Mouse (Mus musculus) olfactory bulb, adult 2 months (tissue): Measurements from ENCODE around the gene Olfr905. TPM values are rescaled to one million over a fixed set of nuclear protein-coding genes. Genes with fewer than 3 reads are reported as not detected.

ENCODE experiments used
- H3K27ac ChIP-seq: fragments of 200-500 bp; 2 replicates; pipeline ENCODE4 v1.5.1; 2012; ENCODE audit warnings: low read depth, low read length; ENCODE audit not compliant: insufficient read depth
- H3K4me1 ChIP-seq: fragments of 200-500 bp; 2 replicates; pipeline ENCODE4 v1.6.1; 2012; ENCODE audit warnings: low read length; ENCODE audit not compliant: control insufficient read depth, insufficient read depth
- H3K4me3 ChIP-seq: fragments of 200-500 bp; 2 replicates; pipeline ENCODE4 v1.5.1; 2012; ENCODE audit warnings: mild to moderate bottlenecking, low read depth, low read length, moderate library complexity; ENCODE audit not compliant: insufficient read depth
- CTCF ChIP-seq: fragments of 200-500 bp; IDR thresholded peaks from 2 replicates; pipeline ENCODE4 v1.5.1; 2012; ENCODE audit warnings: low read depth, mild to moderate bottlenecking, low read length, moderate library complexity; ENCODE audit not compliant: insufficient read depth
- POLR2A ChIP-seq: fragments of 200-500 bp; IDR thresholded peaks from 2 replicates; pipeline ENCODE4 v1.6.1; 2012; ENCODE audit warnings: mild to moderate bottlenecking, low read depth, low read length, moderate library complexity; ENCODE audit not compliant: insufficient read depth
- WGBS: fragments of 180-500 bp; shearing (Covaris S2); methylation state at CpG from one replicate; pipeline ENCODE4 v1.1.7; 2018; 5-methylcytosine and 5-hydroxymethylcytosine counted together
- polyA plus RNA-seq: library from polyadenylated mRNA; stranded (reverse); fragments of >200 nt; gene quantifications from 2 replicates; pipeline ENCODE4 v1.2.4, GENCODE M21; 2012; ENCODE audit warnings: low replicate concordance; ENCODE audit not compliant: missing spikeins, insufficient read depth, insufficient read length

The Olfr905 gene
- not detected in 2 replicates for polyA plus RNA-seq

DNA sequence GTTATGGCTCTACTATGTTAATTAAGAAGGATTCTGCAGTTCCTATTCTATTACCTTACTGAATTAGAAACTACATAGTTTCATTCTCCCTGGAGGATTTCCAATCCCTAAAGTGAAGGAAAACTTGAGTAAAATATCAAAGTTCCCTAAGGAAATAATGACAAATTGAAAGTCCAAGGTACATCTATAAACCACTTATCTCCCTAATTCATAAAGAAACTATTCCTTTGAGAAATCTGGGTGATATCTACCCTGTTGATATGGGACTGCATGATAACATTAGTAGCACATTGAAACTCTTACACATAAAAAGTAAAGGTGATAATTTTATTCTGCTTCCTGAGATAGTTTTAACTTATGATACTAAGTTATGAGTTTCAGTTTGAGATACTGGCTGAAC lies at the start of gene Olfr905:
Olfr905 (plus strand) TSS at position 301 of the 400 bp plus-strand sequence.
- TF ChIP-seq POLR2A (no peak), CTCF (no peak)
- no peak within 1 kb of the TSS for H3K4me3 ChIP-seq
- H3K4me1 ChIP-seq, result no peaks in the 10 kb centered on the region
- no peak within 1 kb of the TSS for H3K27ac ChIP-seq

DNA sequence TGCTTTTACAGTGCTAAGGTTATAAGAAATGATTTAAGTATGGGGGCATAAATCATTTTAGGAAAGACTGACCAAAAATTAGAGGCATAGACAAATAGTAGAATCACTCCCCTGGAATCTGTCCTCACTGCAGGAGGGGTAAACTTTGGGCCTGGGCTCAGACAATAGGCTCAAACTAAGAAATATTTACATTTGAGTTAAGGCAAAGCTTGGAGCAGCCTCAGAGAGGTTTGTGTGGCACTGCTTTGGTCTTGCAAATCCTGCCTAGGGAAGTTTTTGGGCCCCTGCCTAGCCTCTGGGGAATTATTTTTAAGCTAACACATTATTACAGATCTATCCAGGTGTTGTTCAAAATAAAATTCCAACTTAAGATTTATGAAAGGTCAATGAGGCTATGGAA lies 47.1 kb upstream of the Olfr905 start:
- Histone ChIP-seq H3K4me3 (no peak overlapping the region), H3K4me1 (no peaks in the 10 kb centered on the region), H3K27ac (no peak overlapping the region)
- TF ChIP-seq POLR2A (no peak), CTCF (no peak)

DNA sequence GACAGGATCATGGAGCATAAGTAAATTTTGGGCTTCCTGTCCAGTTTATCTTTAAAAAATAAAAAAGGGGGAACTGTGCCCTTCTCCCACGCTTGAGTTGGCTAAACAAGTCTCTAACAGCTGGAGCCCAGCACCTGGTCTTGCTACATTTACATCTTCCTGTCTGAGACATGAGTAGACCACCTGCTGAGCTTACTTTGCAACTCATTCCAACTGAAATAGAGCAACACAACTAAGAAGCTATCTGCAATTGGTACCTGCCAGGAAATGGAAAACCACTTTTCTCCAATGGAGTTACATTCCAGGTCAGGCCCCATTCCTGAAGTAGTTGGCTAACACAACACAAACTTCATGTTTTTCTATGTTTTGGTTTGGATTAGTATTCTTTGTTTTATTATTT lies 43.9 kb upstream of the Olfr905 start:
- no peak overlapping the region for H3K4me3 ChIP-seq
- no peak overlapping the region for H3K27ac ChIP-seq
- no peaks in the 10 kb centered on the region for H3K4me1 ChIP-seq
- TF ChIP-seq CTCF, result no peak
- no peak for TF ChIP-seq POLR2A
- WGBS, result 55% methylated on average over 1 of the region's 1 CpGs

DNA sequence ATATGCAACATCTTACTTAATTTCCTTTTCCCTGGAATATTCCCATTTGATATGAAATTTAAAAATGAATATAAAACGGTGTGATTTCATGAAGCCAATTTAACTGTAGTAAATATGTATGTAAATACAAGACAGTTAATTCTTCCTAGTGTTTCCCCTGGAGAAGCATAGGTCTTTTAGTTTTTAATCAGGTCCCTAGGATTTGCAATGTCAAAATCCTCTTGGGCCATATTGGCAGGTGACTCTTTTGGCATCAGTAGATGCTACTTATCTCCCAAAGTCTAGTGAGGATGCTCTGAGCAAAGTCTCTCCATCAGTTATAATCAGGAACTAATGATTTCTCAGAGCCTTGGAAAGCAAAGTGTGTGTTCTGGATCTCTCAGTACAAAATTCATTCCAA lies 41.8 kb upstream of the Olfr905 start, which contains the start of gene Olfr901:
Olfr901 (plus strand) TSS at position 301 of the 400 bp plus-strand sequence.
- 91% methylated on average over 1 of the region's 1 CpGs for WGBS
- no peak within 1 kb of the TSS for H3K27ac ChIP-seq
- H3K4me3 ChIP-seq, result no peak within 1 kb of the TSS
- TF ChIP-seq POLR2A, result no peak
- TF ChIP-seq CTCF, result no peak
- no peaks in the 10 kb centered on the region for H3K4me1 ChIP-seq

DNA sequence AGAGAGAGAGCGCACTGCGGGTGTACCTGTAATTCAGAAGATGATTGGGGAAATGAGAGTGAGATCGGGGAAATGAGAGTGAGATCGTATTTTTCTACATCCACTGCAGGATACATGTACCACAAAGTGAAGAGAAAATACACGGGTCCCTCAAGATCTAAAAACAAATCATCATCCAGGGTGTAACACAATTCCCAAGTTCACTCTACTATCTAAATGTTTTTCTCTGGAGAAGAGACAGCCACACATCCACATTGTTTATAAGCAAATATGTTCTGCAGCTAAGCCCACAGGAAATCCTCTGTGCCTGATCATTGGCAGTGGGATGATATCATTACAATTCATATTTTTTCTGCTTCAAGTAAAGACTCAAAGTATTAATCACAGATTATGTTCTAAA lies 23.6 kb upstream of the Olfr905 start, which contains the start of gene Olfr902:
Olfr902 (plus strand) TSS at position 301 of the 400 bp plus-strand sequence.
- WGBS, result 93% methylated on average over 5 of the region's 5 CpGs
- Histone ChIP-seq H3K4me3 (no peak within 1 kb of the TSS), H3K27ac (no peak within 1 kb of the TSS), H3K4me1 (no peaks in the 10 kb centered on the region)
- TF ChIP-seq POLR2A, result no peak
- TF ChIP-seq CTCF, result no peak

DNA sequence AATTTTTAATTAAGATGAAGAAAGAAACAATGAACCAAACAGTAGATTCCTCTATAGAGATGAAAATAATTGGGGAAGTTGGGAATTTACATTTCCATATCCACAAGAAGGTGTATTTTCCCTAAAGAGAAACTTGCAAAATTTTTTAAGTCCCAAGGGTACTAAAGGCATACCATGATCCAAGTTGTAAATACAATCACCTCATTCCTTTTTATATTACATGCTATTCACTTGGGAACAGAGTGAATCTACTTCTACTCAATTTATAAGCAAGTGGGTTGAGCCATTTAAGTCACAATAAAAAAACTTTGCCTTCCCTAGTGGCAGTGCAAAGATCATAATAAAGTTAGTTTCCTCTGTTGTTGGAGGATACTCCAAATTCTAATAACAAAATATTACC lies 8.1 kb upstream of the Olfr905 start, which contains the start of gene Olfr904:
Olfr904 (plus strand) TSS at position 301 of the 400 bp plus-strand sequence.
- TF ChIP-seq CTCF, result no peak
- no peak for TF ChIP-seq POLR2A
- H3K4me3 ChIP-seq, result no peak within 1 kb of the TSS

DNA sequence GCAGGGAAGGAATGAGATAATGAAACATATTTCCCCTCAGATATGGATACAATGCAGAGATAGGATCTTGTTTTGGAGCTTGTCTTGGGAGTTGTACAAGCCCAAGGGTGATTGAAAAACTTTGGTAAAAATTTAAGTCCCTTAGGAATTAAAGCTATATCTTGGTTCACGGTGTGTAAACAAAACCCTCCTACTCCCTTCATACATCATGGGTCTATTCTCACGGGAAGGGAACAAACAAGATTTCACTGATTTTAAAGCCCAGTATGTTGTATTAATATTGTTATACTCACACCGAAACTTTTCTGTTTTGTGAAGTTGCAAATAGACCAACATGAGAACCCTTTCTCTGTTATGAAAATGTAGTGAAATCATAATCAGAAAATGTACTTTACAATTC lies 15.9 kb downstream of the Olfr905 start, which contains the start of gene Olfr906:
Olfr906 (plus strand) TSS at position 301 of the 400 bp plus-strand sequence.
- Histone ChIP-seq H3K4me1 (no peaks in the 10 kb centered on the region), H3K27ac (no peak within 1 kb of the TSS), H3K4me3 (no peak within 1 kb of the TSS)
- 91% methylated on average over 3 of the region's 3 CpGs for WGBS
- TF ChIP-seq POLR2A (no peak), CTCF (no peak)

More for the DNA sequence above, 8.1 kb upstream of the Olfr905 start, which contains the start of gene Olfr904:
- no peak within 1 kb of the TSS for H3K27ac ChIP-seq
- H3K4me1 ChIP-seq, result no peaks in the 10 kb centered on the region

DNA sequence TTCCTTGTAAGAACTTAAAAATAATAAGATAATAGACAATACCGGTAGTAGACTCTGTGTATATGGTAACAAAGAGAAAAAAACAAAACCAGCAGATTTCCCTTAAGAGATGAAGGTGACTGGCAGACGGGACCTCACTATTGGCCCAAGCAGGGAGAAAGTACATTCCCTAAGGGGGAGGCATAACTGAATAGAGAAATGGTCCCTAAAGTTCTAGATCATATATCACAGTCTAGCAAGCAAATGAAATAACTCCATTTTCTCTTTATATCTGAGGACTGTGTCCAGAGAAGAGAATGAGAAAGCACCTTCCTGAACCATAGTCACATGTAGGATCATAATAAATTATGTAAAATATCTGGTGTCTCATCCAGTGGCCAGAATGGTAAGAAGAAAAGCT lies 24.6 kb downstream of the Olfr905 start, which contains the start of gene Olfr907:
Olfr907 (plus strand) TSS at position 301 of the 400 bp plus-strand sequence.
- TF ChIP-seq POLR2A, result no peak
- TF ChIP-seq CTCF, result no peak

DNA sequence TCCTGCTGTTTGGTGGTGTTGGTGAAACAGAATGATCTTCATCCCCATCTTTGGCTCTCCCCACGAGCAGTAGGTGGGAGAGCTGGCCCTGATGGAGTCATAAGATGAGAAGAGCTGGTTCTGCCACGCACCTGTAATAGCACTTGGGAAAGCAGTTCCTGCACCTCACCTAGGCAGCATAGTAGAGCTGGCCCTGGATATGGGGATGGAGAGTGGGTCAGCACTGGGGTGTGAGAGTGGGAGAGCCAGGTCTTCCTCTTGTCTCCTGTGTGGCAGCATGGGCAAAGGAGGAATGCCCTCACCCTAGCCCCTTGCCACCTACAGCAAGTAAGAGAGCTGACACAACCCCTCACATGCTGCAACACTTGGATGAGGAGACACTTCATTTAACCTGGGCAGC lies 41.4 kb downstream of the Olfr905 start:
- Histone ChIP-seq H3K4me1 (no peaks in the 10 kb centered on the region), H3K27ac (no peak overlapping the region), H3K4me3 (no peak overlapping the region)
- WGBS, result 64% methylated on average over 2 of the region's 2 CpGs
- TF ChIP-seq POLR2A (no peak), CTCF (no peak)

More for the DNA sequence above, 24.6 kb downstream of the Olfr905 start, which contains the start of gene Olfr907:
- H3K4me1 ChIP-seq, result no peaks in the 10 kb centered on the region
- H3K27ac ChIP-seq, result no peak within 1 kb of the TSS
- 81% methylated on average over 2 of the region's 2 CpGs for WGBS
- H3K4me3 ChIP-seq, result no peak within 1 kb of the TSS

DNA sequence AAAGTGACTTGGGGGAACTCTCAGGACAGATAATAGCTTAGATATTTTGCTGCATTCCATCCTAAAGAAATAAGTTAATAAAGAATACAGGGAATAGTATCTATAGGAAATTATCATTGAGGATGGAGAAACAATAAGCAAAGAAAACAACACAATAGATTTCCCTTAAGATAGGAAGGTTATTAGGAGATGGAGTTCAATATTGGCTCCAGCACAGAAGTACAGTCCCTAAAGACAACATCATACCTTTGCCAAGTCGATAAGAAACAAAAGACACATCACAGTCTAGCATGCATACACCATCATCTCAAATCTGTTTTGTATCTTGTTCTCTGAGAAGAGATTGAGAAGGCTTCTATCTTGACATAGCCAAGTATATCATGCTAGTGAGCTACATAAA lies 50.4 kb downstream of the Olfr905 start, which contains the start of gene Olfr911-ps1:
Olfr911-ps1 (plus strand) TSS at position 301 of the 400 bp plus-strand sequence.
- WGBS, result 60% methylated on average over 1 of the region's 1 CpGs
- Histone ChIP-seq H3K27ac (no peak within 1 kb of the TSS), H3K4me1 (no peaks in the 10 kb centered on the region), H3K4me3 (no peak within 1 kb of the TSS)
- no peak for TF ChIP-seq POLR2A
- no peak for TF ChIP-seq CTCF

Other genes with a start within 250 kb of the Olfr905 start
- gene Olfr143, start 218.3 kb upstream of the Olfr905 start, polyA plus RNA-seq, result not detected in 2 replicates
- not detected in 2 replicates for gene Olfr895, start 203.3 kb upstream of the Olfr905 start, polyA plus RNA-seq
- gene Olfr896-ps1, start 180.0 kb upstream of the Olfr905 start, polyA plus RNA-seq, result not detected in 2 replicates
- not detected in 2 replicates for gene Olfr25, start 142.0 kb upstream of the Olfr905 start, polyA plus RNA-seq
- not detected in 2 replicates for gene Olfr898, start 122.7 kb upstream of the Olfr905 start, polyA plus RNA-seq
- not detected in 2 replicates for gene Olfr250, start 104.2 kb upstream of the Olfr905 start, polyA plus RNA-seq
- gene Olfr251, start 94.0 kb upstream of the Olfr905 start, polyA plus RNA-seq, result not detected in 2 replicates
- gene Olfr147, start 69.4 kb upstream of the Olfr905 start, polyA plus RNA-seq, result not detected in 2 replicates
- gene Olfr901, start 41.7 kb upstream of the Olfr905 start, polyA plus RNA-seq, result not detected in 2 replicates
- not detected in 2 replicates for gene Olfr902, start 23.5 kb upstream of the Olfr905 start, polyA plus RNA-seq
- gene Olfr904, start 8.0 kb upstream of the Olfr905 start, polyA plus RNA-seq, result not detected in 2 replicates
- gene Olfr906, start 16.0 kb downstream of the Olfr905 start, polyA plus RNA-seq, result not detected in 2 replicates
- gene Olfr907, start 24.7 kb downstream of the Olfr905 start, polyA plus RNA-seq, result not detected in 2 replicates
- gene Olfr911-ps1, start 50.5 kb downstream of the Olfr905 start, polyA plus RNA-seq, result not detected in 2 replicates
- gene Olfr910, start 66.7 kb downstream of the Olfr905 start, polyA plus RNA-seq, result not detected in 2 replicates
- gene Olfr912, start 109.1 kb downstream of the Olfr905 start, polyA plus RNA-seq, result not detected in 2 replicates
- gene Olfr913, start 121.7 kb downstream of the Olfr905 start, polyA plus RNA-seq, result not detected in 2 replicates
- gene Olfr914, start 134.0 kb downstream of the Olfr905 start, polyA plus RNA-seq, result not detected in 2 replicates
- not detected in 2 replicates for gene Olfr916, start 188.8 kb downstream of the Olfr905 start, polyA plus RNA-seq
- gene Olfr917, start 194.7 kb downstream of the Olfr905 start, polyA plus RNA-seq, result not detected in 2 replicates
- not detected in 2 replicates for gene Olfr918, start 203.5 kb downstream of the Olfr905 start, polyA plus RNA-seq
- gene Olfr919, start 232.6 kb downstream of the Olfr905 start, polyA plus RNA-seq, result not detected in 2 replicates
- not detected in 2 replicates for gene Vwa5a, start 247.2 kb downstream of the Olfr905 start, polyA plus RNA-seq